Mouse (Mus musculus): Measurements from ENCODE around the gene Dennd1b. TPM values are rescaled to one million over a fixed set of nuclear protein-coding genes. Genes with fewer than 3 reads are reported as not detected.

Dennd1b gene
- polyA plus RNA-seq, 2 experiments = 0.78 to 2.3 TPM

DNA sequence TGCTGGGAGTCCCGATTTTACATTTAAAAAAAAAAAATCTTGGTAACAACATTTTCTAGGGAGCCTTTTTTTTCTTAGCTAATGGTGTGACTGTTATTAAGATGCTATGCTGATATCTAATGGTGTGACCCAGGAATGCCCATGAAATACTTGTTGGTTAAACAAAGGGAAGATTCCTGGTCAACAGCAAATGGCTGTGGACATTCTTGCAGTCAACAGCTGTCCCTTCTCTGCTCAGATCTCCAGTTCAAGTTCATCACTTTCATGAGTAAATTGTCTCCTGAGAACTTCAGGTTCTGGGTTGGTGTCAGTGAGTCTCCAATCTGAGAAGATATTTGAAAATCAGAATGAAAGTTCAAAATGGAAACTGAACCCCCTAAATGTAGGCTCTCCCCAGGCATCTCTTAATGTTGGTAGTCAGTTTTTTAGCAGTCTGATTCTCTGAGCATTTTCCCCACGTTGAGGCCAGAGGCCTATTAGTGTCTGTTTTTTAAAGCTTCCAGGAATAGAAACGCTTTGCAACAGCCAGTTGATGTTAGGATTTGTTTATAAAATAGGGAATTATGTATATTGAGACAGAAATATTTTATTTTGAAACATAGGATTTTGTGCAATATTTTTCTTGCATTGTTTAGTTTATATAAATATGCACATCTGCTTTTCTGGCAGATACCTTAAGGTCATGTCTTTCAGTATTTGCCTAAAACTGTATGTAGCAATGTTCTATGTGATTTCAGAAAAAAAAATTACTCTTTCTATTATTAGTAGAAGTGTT is 211.0 kb downstream of the Dennd1b start:
- Histone ChIP-seq H3K9me3 (ENCODE audit: control insufficient read depth, low read length) (no peaks in the 10 kb centered on the region), H3K4me2 (ENCODE audit: low read depth) (no peak overlapping the region), H3K4me3 (ENCODE audit: insufficient read depth in 1 of 2, low read depth in 2 of 2, low read length in 2 of 2) (no peak overlapping the region), H3K27me3 (ENCODE audit: control insufficient read depth, insufficient read depth, low read length) (no peaks in the 10 kb centered on the region), H3K27ac (no peak overlapping the region), H3K4me1 (replicated peaks; ENCODE audit: control insufficient read depth in 2 of 2, insufficient read depth in 2 of 2, low read length in 1 of 2) (no peaks in the 10 kb centered on the region), H3K9ac (replicated peaks) (no peak overlapping the region), H3K36me3 (replicated peaks; ENCODE audit: control insufficient read depth, insufficient read depth, low read depth) (no peaks in the 10 kb centered on the region)
- WGBS (ENCODE audit: insufficient replicate concordance) = 53% methylated on average over 3 of the region's 3 CpGs
- TF ChIP-seq CTCF (IDR thresholded peaks at IDR 0.05; ENCODE audit: low read depth) (no peak), EP300 (IDR thresholded peaks at IDR 0.05; ENCODE audit: low read depth) (no peak)
- ATAC-seq (ENCODE audit: insufficient read depth) (no peak), DNase-seq (ENCODE audit: low read depth in 3 of 3, low spot score in 3 of 3) (no peak)

GRCm38 (mm10) chr1:139179707-139180106 is 216.5 kb downstream of the Dennd1b start:
- no peak overlapping the region for H3K27ac ChIP-seq
- 70% methylated on average over 1 of the region's 1 CpGs for WGBS (ENCODE audit: insufficient replicate concordance)
- H3K4me1 ChIP-seq (replicated peaks; ENCODE audit: control insufficient read depth in 2 of 2, insufficient read depth in 2 of 2, low read length in 1 of 2) = no peaks in the 10 kb centered on the region
- no peaks in the 10 kb centered on the region for H3K27me3 ChIP-seq (ENCODE audit: control insufficient read depth, insufficient read depth, low read length)
- DNase-seq (ENCODE audit: low read depth in 3 of 3, low spot score in 3 of 3) (no peak), ATAC-seq (ENCODE audit: insufficient read depth) (no peak)
- H3K4me2 ChIP-seq (ENCODE audit: low read depth) = no peak overlapping the region
- no peak overlapping the region for H3K9ac ChIP-seq (replicated peaks)
- no peak for TF ChIP-seq EP300 (IDR thresholded peaks at IDR 0.05; ENCODE audit: low read depth)
- TF ChIP-seq CTCF (IDR thresholded peaks at IDR 0.05; ENCODE audit: low read depth) = no peak
- no peaks in the 10 kb centered on the region for H3K36me3 ChIP-seq (replicated peaks; ENCODE audit: control insufficient read depth, insufficient read depth, low read depth)
- H3K4me3 ChIP-seq (ENCODE audit: insufficient read depth in 1 of 2, low read depth in 2 of 2, low read length in 2 of 2) = no peak overlapping the region
- no peaks in the 10 kb centered on the region for H3K9me3 ChIP-seq (ENCODE audit: control insufficient read depth, low read length)

DNA sequence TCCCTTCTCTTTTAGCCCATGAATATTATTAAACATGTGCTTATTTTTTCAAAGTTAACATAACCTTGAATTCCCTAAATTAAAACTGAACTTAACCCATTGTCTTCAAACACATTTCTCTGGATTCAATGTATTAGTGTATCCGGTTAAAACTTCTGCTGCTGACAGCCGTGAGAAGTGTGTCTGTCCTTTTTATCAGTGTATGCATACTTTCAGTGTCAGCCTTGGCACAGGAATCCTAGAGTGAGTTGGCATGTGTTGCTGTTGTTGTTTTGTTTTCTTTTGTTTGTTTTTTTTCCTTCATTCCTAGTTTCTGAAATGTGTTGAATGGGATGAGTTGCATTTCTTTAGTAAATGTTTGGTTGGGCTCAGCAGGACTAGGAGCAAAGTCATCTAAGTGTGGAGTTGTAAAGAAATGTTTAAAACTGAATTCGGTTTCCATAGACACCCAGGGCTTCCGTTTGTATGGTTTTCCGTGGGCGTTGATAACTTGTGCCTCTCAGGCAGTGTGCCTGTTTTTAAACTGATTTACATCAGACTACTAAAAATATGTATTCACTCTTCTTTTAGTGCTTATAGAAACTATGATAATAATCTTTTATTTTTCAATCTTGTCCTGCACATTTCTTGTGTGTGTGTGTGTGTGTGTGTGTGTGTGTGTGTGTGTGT is 217.4 kb downstream of the Dennd1b start:
- Histone ChIP-seq H3K4me1 (replicated peaks; ENCODE audit: control insufficient read depth in 2 of 2, insufficient read depth in 2 of 2, low read length in 1 of 2) (no peaks in the 10 kb centered on the region), H3K9ac (replicated peaks) (no peak overlapping the region), H3K4me3 (ENCODE audit: insufficient read depth in 1 of 2, low read depth in 2 of 2, low read length in 2 of 2) (no peak overlapping the region), H3K4me2 (ENCODE audit: low read depth) (no peak overlapping the region), H3K36me3 (replicated peaks; ENCODE audit: control insufficient read depth, insufficient read depth, low read depth) (no peaks in the 10 kb centered on the region), H3K9me3 (ENCODE audit: control insufficient read depth, low read length) (no peaks in the 10 kb centered on the region), H3K27me3 (ENCODE audit: control insufficient read depth, insufficient read depth, low read length) (no peaks in the 10 kb centered on the region), H3K27ac (no peak overlapping the region)
- DNase-seq (ENCODE audit: low read depth in 3 of 3, low spot score in 3 of 3) = no peak
- TF ChIP-seq CTCF (IDR thresholded peaks at IDR 0.05; ENCODE audit: low read depth) (no peak), EP300 (IDR thresholded peaks at IDR 0.05; ENCODE audit: low read depth) (no peak)
- ATAC-seq (ENCODE audit: insufficient read depth) = no peak
- 46% methylated on average over 6 of the region's 6 CpGs for WGBS (ENCODE audit: insufficient replicate concordance)

DNA sequence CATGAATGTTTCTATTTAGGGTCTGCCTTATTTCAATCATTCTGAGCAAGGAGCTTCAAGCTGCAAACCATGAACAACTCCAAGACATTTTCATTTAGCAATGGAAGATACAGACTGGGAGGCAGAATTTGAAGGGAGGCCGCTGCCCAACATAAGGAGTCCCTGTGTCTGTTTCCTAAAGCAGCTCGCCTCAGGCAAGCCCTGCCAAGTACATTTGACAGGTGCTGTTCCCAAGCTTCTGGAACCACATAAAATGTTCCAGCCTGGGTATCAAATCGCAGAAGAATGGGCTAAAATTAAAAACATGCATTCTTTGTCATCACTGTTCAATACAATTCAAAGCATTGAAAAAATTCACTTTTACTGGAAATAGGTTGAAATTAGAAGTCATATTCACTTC is 229.4 kb downstream of the Dennd1b start:
- no peak for DNase-seq (ENCODE audit: low read depth in 3 of 3, low spot score in 3 of 3)
- ATAC-seq (ENCODE audit: insufficient read depth) = no peak
- no peaks in the 10 kb centered on the region for H3K36me3 ChIP-seq (replicated peaks; ENCODE audit: control insufficient read depth, insufficient read depth, low read depth)
- 57% methylated on average over 3 of the region's 3 CpGs for WGBS (ENCODE audit: insufficient replicate concordance)
- no peaks in the 10 kb centered on the region for H3K9me3 ChIP-seq (ENCODE audit: control insufficient read depth, low read length)
- H3K4me3 ChIP-seq (ENCODE audit: insufficient read depth in 1 of 2, low read depth in 2 of 2, low read length in 2 of 2) = no peak overlapping the region
- H3K27ac ChIP-seq = no peak overlapping the region
- TF ChIP-seq EP300 (IDR thresholded peaks at IDR 0.05; ENCODE audit: low read depth) (no peak), CTCF (IDR thresholded peaks at IDR 0.05; ENCODE audit: low read depth) (no peak)
- H3K9ac ChIP-seq (replicated peaks) = no peak overlapping the region
- H3K27me3 ChIP-seq (ENCODE audit: control insufficient read depth, insufficient read depth, low read length) = no peaks in the 10 kb centered on the region
- no peak overlapping the region for H3K4me2 ChIP-seq (ENCODE audit: low read depth)
- H3K4me1 ChIP-seq (replicated peaks; ENCODE audit: control insufficient read depth in 2 of 2, insufficient read depth in 2 of 2, low read length in 1 of 2) = no peaks in the 10 kb centered on the region

- no peaks in the 10 kb centered on the region for H3K27me3 ChIP-seq (ENCODE audit: control insufficient read depth, insufficient read depth, low read length)
- no peak overlapping the region for H3K4me3 ChIP-seq (ENCODE audit: insufficient read depth in 1 of 2, low read depth in 2 of 2, low read length in 2 of 2)
- no peak for DNase-seq (ENCODE audit: low read depth in 3 of 3, low spot score in 3 of 3)
- H3K36me3 ChIP-seq (replicated peaks; ENCODE audit: control insufficient read depth, insufficient read depth, low read depth) = no peaks in the 10 kb centered on the region
- 46% methylated on average over 2 of the region's 2 CpGs for WGBS (ENCODE audit: insufficient replicate concordance)
- H3K9me3 ChIP-seq (ENCODE audit: control insufficient read depth, low read length) = no peaks in the 10 kb centered on the region
- no peaks in the 10 kb centered on the region for H3K4me1 ChIP-seq (replicated peaks; ENCODE audit: control insufficient read depth in 2 of 2, insufficient read depth in 2 of 2, low read length in 1 of 2)
- ATAC-seq (ENCODE audit: insufficient read depth) = no peak; the same call in 1 of the 2 replicates
- no peak overlapping the region for H3K27ac ChIP-seq
- TF ChIP-seq EP300 (IDR thresholded peaks at IDR 0.05; ENCODE audit: low read depth) = no peak
- TF ChIP-seq CTCF (IDR thresholded peaks at IDR 0.05; ENCODE audit: low read depth) = no peak
- H3K4me2 ChIP-seq (ENCODE audit: low read depth) = no peak overlapping the region
- no peak overlapping the region for H3K9ac ChIP-seq (replicated peaks)
Observed at GRCm38 (mm10) chr1:139194011-139194410, 230.8 kb downstream of the Dennd1b start.

Measured in liver, embryonic 14.5 days (tissue).